Mouse (Mus musculus): ENCODE results near the gene Ptges3. TPM values are rescaled to one million over a fixed set of nuclear protein-coding genes. Genes with fewer than 3 reads are reported as not detected.

Ptges3 gene
- polyA plus RNA-seq, 1 experiment from 2014 or later, result 626 TPM

GRCm38 (mm10) chr10:128110103-128110761 is 51.5 kb downstream of the Ptges3 start:
- Histone ChIP-seq H3K27me3 (ENCODE audit: control insufficient read depth, insufficient read depth, low read length) (no peaks in the 10 kb centered on the region), H3K4me3 (ENCODE audit: low read depth, low read length) (no peak overlapping the region), H3K36me3 (ENCODE audit: control insufficient read depth, insufficient read depth, low read length) (peaks cover 10% of the 10 kb centered on the region; the same call in 1 of the 2 replicates), H3K4me1 (replicated peaks; ENCODE audit: control insufficient read depth, insufficient read depth, low read length) (no peaks in the 10 kb centered on the region), H3K4me2 (replicated peaks; ENCODE audit: low read depth, low read length) (no peak overlapping the region), H3K9ac (ENCODE audit: low read depth, low read length) (no peak overlapping the region), H3K27ac (ENCODE audit: low read depth, low read length) (no peak overlapping the region), H3K9me3 (ENCODE audit: control insufficient read depth, low read length) (no peaks in the 10 kb centered on the region)
- no peak for ATAC-seq (ENCODE audit: low FRiP score)
- 89% methylated on average over 4 of the region's 4 CpGs for WGBS
- DNase-seq (ENCODE audit: low spot score), result no peak

- no peak overlapping the region for H3K4me2 ChIP-seq (replicated peaks; ENCODE audit: low read depth, low read length)
- H3K36me3 ChIP-seq (ENCODE audit: control insufficient read depth, insufficient read depth, low read length), result peaks cover 16% of the 10 kb centered on the region; the same call in 1 of the 2 replicates
- H3K27me3 ChIP-seq (ENCODE audit: control insufficient read depth, insufficient read depth, low read length), result no peaks in the 10 kb centered on the region
- no peak overlapping the region for H3K4me3 ChIP-seq (ENCODE audit: low read depth, low read length)
- ATAC-seq (ENCODE audit: low FRiP score) (no peak), DNase-seq (ENCODE audit: low spot score) (no peak)
- no peak overlapping the region for H3K9ac ChIP-seq (ENCODE audit: low read depth, low read length)
- no peak overlapping the region for H3K27ac ChIP-seq (ENCODE audit: low read depth, low read length)
- H3K4me1 ChIP-seq (replicated peaks; ENCODE audit: control insufficient read depth, insufficient read depth, low read length), result no peaks in the 10 kb centered on the region
- H3K9me3 ChIP-seq (ENCODE audit: control insufficient read depth, low read length), result no peaks in the 10 kb centered on the region
Measured at GRCm38 (mm10) chr10:128111227-128111626, 52.5 kb downstream of the Ptges3 start.

GRCm38 (mm10) chr10:128123833-128124232 is 65.1 kb downstream of the Ptges3 start:
- no peaks in the 10 kb centered on the region for H3K9me3 ChIP-seq (ENCODE audit: control insufficient read depth, low read length)
- H3K4me1 ChIP-seq (replicated peaks; ENCODE audit: control insufficient read depth, insufficient read depth, low read length), result no peaks in the 10 kb centered on the region
- no peak overlapping the region for H3K9ac ChIP-seq (ENCODE audit: low read depth, low read length)
- DNase-seq (ENCODE audit: low spot score), result no peak
- no peak overlapping the region for H3K4me3 ChIP-seq (ENCODE audit: low read depth, low read length)
- H3K27ac ChIP-seq (ENCODE audit: low read depth, low read length), result no peak overlapping the region
- H3K4me2 ChIP-seq (replicated peaks; ENCODE audit: low read depth, low read length), result no peak overlapping the region
- H3K36me3 ChIP-seq (ENCODE audit: control insufficient read depth, insufficient read depth, low read length), result peaks cover 33% of the 10 kb centered on the region
- no peak for ATAC-seq (ENCODE audit: low FRiP score)
- 94% methylated on average over 7 of the region's 7 CpGs for WGBS
- H3K27me3 ChIP-seq (ENCODE audit: control insufficient read depth, insufficient read depth, low read length), result no peaks in the 10 kb centered on the region

GRCm38 (mm10) chr10:128124831-128125230 is 66.1 kb downstream of the Ptges3 start:
- Histone ChIP-seq H3K4me1 (replicated peaks; ENCODE audit: control insufficient read depth, insufficient read depth, low read length) (no peaks in the 10 kb centered on the region), H3K4me3 (ENCODE audit: low read depth, low read length) (no peak overlapping the region), H3K36me3 (ENCODE audit: control insufficient read depth, insufficient read depth, low read length) (peaks cover 24% of the 10 kb centered on the region), H3K4me2 (replicated peaks; ENCODE audit: low read depth, low read length) (no peak overlapping the region), H3K9me3 (ENCODE audit: control insufficient read depth, low read length) (no peaks in the 10 kb centered on the region), H3K27ac (ENCODE audit: low read depth, low read length) (no peak overlapping the region), H3K27me3 (ENCODE audit: control insufficient read depth, insufficient read depth, low read length) (no peaks in the 10 kb centered on the region), H3K9ac (ENCODE audit: low read depth, low read length) (no peak overlapping the region)
- no peak for ATAC-seq (ENCODE audit: low FRiP score)
- no peak for DNase-seq (ENCODE audit: low spot score)
- 97% methylated on average over 9 of the region's 9 CpGs for WGBS

- Histone ChIP-seq H3K9ac (ENCODE audit: low read depth, low read length) (no peak overlapping the region), H3K36me3 (ENCODE audit: control insufficient read depth, insufficient read depth, low read length) (peaks cover 24% of the 10 kb centered on the region), H3K4me2 (replicated peaks; ENCODE audit: low read depth, low read length) (no peak overlapping the region), H3K4me3 (ENCODE audit: low read depth, low read length) (no peak overlapping the region), H3K27me3 (ENCODE audit: control insufficient read depth, insufficient read depth, low read length) (no peaks in the 10 kb centered on the region), H3K9me3 (ENCODE audit: control insufficient read depth, low read length) (no peaks in the 10 kb centered on the region), H3K4me1 (replicated peaks; ENCODE audit: control insufficient read depth, insufficient read depth, low read length) (no peaks in the 10 kb centered on the region), H3K27ac (ENCODE audit: low read depth, low read length) (no peak overlapping the region)
- DNase-seq (ENCODE audit: low spot score) (no peak), ATAC-seq (ENCODE audit: low FRiP score) (no peak)
- WGBS, result 93% methylated on average over 14 of the region's 14 CpGs
Measured at GRCm38 (mm10) chr10:128125951-128126350, 67.2 kb downstream of the Ptges3 start.

MicroRNA genes within 50 kb of the gene (microRNA counts, 519-probe panel; counts per million panel counts)
- not detected for microRNA mmu-miR-677

Other genes starting within 250 kb of the Ptges3 start
- gene Rdh19, start 209.0 kb upstream of the Ptges3 start, polyA plus RNA-seq (2014; fragmentation: Nextera tagmentation; extraction: Ambion mirVana), result not detected in 2 replicates
- gene Rdh16f2, start 192.5 kb upstream of the Ptges3 start, polyA plus RNA-seq (2014; fragmentation: Nextera tagmentation; extraction: Ambion mirVana), result not detected in 2 replicates
- gene Rdh7, start 170.1 kb upstream of the Ptges3 start, polyA plus RNA-seq (2014; fragmentation: Nextera tagmentation; extraction: Ambion mirVana), result not detected in 2 replicates
- not detected in 2 replicates for gene Sdr9c7, start 160.4 kb upstream of the Ptges3 start, polyA plus RNA-seq (2014; fragmentation: Nextera tagmentation; extraction: Ambion mirVana)
- not detected in 2 replicates for gene Hsd17b6, start 51.3 kb upstream of the Ptges3 start, polyA plus RNA-seq (2014; fragmentation: Nextera tagmentation; extraction: Ambion mirVana)
- 87.8 and 88.3 TPM in 2 replicates for gene Prim1, start 43.8 kb upstream of the Ptges3 start, polyA plus RNA-seq (2014; fragmentation: Nextera tagmentation; extraction: Ambion mirVana)
- gene Naca, start 23.4 kb upstream of the Ptges3 start, polyA plus RNA-seq (2014; fragmentation: Nextera tagmentation; extraction: Ambion mirVana), result 858 and 879 TPM in 2 replicates
- gene Atp5b, start 24.3 kb downstream of the Ptges3 start, polyA plus RNA-seq (2014; fragmentation: Nextera tagmentation; extraction: Ambion mirVana), result 2,416 and 2,461 TPM in 2 replicates
- 20.0 and 37.6 TPM in 2 replicates for gene Baz2a, start 32.6 kb downstream of the Ptges3 start, polyA plus RNA-seq (2014; fragmentation: Nextera tagmentation; extraction: Ambion mirVana)
- gene Rbms2, start 121.3 kb downstream of the Ptges3 start, polyA plus RNA-seq (2014; fragmentation: Nextera tagmentation; extraction: Ambion mirVana), result 18.9 and 19.5 TPM in 2 replicates
- 1.3 and 1.5 TPM in 2 replicates for gene Gls2, start 135.5 kb downstream of the Ptges3 start, polyA plus RNA-seq (2014; fragmentation: Nextera tagmentation; extraction: Ambion mirVana)
- gene Spryd4, start 152.9 kb downstream of the Ptges3 start, polyA plus RNA-seq (2014; fragmentation: Nextera tagmentation; extraction: Ambion mirVana), result 25.2 and 31.1 TPM in 2 replicates
- gene Mip, start 166.9 kb downstream of the Ptges3 start, polyA plus RNA-seq (2014; fragmentation: Nextera tagmentation; extraction: Ambion mirVana), result 0.11 TPM in 1 of 2 replicates, not detected in the other
- 43.1 and 43.8 TPM in 2 replicates for gene Timeless, start 173.1 kb downstream of the Ptges3 start, polyA plus RNA-seq (2014; fragmentation: Nextera tagmentation; extraction: Ambion mirVana)
- 0.17 and 0.36 TPM in 2 replicates for gene Apon, start 195.1 kb downstream of the Ptges3 start, polyA plus RNA-seq (2014; fragmentation: Nextera tagmentation; extraction: Ambion mirVana)
- not detected in 2 replicates for gene Apof, start 209.7 kb downstream of the Ptges3 start, polyA plus RNA-seq (2014; fragmentation: Nextera tagmentation; extraction: Ambion mirVana)
- 15.4 and 17.3 TPM in 2 replicates for gene Stat2, start 211.6 kb downstream of the Ptges3 start, polyA plus RNA-seq (2014; fragmentation: Nextera tagmentation; extraction: Ambion mirVana)
- gene Il23a, start 239.8 kb downstream of the Ptges3 start, polyA plus RNA-seq (2014; fragmentation: Nextera tagmentation; extraction: Ambion mirVana), result 0.28 TPM in 1 of 2 replicates, not detected in the other
- 30.5 and 31.2 TPM in 2 replicates for gene Pan2, start 244.4 kb downstream of the Ptges3 start, polyA plus RNA-seq (2014; fragmentation: Nextera tagmentation; extraction: Ambion mirVana)

All from hindbrain, embryonic 11.5 days (tissue).